Mouse (Mus musculus) spleen, postnatal 10 days (tissue): Measurements from ENCODE around the gene Notum.
A peak's percentile ranks its signal among the peaks of the same experiment; 100 is the strongest.

Experiments
- DNase-seq, 2 experiments: peaks; one replicate each; pipeline ENCODE4 v3.0.0; 2021 to 2022; ENCODE audit warnings: low spot score in 2 of 2

Gene Notum

DNA sequence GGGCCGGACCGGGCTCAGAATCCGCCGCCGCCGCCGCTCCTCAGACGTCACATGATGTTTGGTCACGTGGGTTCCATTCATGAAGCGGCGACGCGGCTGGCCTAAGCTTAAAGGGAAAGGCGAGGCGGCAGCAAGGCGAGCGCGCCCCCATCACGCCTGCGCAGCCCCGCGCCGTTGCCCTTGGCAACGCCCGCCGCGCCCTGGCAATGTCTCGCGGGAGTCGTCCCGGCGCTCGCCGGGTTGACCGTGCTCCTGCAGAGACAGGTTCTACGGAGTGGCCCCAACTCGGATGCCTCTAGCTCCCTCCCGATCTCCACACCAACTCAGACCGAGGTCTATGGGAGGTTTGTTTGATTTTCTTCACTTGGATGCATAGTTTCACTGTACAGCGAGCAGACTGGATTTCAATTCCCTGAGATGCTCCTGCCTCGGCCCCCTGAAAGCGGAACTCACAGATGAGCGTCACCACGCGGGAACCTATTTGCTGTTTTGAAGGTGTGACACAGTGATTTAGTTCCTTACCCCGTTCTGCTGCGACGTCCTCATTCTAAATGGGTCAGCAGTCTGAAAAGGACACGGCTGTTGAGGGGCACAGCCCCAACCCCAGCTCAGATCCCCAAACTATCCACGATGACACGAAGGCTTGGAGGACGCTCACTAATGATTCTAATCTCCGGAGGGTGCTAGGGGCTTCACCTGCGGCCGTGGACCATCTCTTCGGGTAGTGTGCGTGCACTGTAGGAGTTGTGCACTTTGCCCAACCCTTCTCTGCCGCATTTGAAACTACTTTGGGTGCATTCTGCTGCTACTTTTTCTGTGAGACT lies 27.2 kb downstream of the Notum start, which contains the start of gene Mafg:
Gene Mafg (minus strand): TSS at position 81 of the 824 bp plus-strand sequence.
- peak; percentile 84 to 92 for DNase-seq

DNA sequence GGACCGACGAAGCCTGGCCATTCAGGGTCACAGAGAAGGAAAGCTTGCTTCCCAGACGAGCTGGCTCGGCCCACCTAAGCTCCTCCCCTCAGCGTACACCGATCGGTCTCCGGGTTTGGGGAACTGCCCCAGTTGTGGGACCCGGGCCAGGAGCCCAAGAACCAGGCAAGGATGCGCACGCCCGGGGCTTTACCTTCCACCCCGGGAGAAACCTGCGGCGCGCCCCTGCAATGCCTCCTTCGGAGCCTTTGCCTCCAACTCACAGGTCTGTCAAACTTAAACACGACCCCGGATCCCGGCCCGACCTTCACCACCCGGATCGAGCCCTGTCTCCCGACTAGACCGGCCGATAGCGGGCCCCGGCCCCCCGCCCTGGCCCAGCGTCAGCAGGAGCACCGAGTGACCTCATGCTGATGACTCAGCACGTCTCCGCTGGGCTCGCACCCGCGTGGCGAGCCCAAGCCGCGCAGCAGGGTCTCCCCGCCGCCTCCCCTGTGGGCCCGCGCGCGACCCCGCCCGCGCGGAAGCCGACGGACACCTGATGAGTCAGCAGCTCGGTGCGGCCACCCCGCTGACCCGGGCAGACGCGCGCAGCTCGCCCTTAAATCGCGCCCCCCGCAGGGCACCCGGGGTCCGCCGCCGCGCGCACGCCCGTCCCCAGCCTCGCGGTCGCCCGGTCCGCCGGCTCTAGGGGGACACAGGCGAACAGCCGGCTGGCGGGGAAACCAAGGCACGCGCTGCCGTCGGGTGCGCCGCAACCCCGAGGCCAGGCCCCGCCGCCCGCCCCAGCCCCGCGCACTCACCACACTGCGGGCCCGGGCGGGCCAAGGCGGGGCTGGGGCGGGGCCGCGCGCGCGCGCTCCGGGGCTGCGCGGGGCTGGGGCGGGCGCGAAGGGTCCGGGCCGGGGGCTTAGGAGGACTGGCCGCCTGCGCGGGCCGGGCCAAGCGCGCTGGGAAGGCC lies 28.1 kb downstream of the Notum start:
- peak; percentile 84 to 86 for DNase-seq

DNA sequence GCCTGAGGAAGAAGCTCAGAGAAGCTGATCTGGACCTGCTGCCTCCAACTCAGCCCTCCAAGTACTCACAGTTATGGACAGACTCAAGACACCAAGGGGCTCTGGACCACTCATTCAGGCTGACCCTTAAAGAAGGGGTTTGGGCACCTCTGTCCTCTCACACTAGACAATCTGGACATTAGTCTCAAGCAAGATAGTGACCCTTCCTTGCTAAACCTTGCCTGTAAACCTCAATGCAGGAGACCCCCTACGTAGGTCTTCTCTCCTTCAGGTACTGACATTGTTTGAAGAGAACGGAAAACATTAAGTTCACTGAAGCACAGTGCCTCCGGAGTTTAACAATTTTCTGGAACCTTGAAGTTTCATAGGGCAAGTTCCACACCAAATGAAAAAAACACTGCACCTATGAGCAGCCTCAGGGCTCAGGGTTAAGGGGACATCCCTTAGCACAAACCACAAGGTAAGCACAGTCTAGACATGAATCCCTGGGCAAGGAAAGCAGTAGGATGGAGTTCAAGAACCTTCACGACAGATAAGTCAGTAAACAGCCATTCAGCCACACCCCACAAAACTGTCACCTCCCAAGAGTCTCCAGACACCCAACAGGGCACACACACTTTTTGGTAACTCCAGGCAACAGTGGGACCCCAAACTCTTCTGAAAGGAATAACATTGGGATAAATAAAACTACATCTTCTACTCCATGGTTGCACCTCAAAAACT lies 29.1 kb downstream of the Notum start:
- peak; percentile 60 to 61 for DNase-seq

DNA sequence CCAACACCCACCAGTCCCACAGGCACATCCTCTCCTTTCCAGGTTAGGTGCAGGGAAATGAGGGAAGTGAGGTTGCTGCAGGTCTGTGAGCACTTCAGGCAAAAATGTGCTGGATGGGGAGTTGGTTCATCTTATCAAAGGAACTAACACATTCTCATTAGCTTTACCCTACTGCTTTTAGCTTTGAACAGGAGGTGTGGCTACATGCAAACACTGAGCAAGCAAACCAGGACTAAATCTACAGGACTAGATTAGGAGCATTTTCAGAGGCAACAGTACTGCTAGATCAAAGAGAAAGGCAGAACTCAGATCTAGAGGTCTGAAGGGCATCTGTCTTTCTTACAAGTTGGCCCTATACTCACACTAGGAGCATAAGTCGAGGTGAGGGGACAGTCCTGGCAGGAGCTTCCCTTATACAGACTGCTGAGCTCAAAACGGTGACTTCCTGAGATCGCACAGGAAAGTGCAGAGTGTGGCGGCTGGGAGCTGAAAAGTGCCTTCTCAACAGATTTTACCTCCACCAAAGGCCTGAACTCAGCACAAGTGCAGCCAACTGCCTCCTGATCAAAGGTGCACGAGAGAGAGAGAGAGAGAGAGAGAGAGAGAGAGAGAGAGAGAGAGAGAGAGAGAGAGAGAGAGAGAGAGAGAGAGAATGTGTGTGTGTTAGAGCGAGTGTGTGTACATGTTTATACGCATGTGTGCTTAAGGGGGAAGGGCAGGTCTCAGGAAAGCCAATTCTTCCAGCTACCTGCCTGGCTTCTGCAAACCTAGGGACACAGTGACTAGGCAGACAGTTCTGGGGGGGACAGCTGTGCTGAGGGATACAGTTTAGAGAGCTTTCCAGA lies 29.9 kb downstream of the Notum start:
- peak in 1 of 2 experiments; percentile 55 for DNase-seq

DNA sequence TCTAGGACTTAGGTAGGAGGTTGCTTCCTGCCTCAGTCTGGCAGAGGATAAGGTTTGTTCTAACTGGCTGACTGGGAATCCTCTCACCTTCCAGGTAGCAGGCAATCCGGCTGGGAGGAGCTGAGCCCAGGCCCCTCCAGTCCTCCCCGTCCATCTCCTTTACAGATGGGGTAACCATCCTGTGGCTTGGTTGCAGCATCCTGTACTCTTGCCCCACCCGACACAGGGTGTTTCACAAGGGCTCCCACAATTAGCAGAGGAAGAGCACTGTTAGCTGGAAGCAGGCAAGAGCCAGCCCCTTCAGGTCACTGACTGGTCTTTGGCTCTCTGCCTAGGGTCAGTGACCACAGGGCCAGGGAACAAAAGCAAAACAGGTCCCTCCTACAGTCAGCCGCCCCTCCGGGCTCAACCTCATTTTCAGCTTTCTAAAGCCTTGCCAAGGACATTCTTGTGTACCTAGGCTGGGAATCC lies 30.5 kb downstream of the Notum start:
- peak; percentile 60 to 65 for DNase-seq

DNA sequence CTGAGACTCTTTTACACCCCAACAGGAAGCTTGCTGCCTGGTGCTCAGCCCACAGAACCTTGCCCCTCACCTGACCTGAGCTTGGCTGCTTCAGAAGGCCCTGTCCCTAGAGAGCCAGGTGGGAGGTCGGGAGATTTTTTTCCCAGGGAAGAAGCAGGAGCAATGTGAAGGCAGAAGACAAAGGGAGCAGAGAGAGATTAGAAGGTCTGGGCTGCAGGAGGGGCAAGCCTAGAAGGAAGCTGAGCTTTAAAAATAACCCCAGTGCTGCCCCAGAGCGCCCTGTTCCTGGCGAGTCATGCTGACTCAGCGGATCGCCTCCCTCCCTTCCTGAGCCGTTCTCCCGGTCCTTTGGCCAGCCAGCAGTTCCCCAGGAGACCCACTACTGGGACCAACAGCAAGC lies 31.1 kb downstream of the Notum start:
- DNase-seq, result peak; percentile 84 to 90

DNA sequence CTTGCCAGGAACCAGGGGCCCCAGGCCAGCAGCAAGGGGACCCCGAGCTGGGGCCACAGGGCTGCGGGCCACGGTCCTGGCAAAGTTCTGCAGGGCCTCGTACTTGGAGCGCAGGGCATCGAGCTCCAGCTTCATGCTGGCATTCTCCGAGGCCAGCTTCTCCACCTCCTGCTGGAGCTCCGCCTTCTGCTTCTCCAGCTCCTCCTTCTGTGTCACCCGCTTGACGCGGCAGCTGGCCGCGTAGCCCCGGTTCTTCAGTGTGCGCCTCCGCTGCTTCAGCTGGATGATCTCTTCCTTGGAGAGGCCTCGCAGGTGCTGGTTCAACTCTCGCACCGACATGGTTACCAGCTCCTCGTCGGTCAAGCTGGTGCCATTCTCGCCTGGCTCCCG lies 31.6 kb downstream of the Notum start:
- DNase-seq, result peak; percentile 81 to 84

DNA sequence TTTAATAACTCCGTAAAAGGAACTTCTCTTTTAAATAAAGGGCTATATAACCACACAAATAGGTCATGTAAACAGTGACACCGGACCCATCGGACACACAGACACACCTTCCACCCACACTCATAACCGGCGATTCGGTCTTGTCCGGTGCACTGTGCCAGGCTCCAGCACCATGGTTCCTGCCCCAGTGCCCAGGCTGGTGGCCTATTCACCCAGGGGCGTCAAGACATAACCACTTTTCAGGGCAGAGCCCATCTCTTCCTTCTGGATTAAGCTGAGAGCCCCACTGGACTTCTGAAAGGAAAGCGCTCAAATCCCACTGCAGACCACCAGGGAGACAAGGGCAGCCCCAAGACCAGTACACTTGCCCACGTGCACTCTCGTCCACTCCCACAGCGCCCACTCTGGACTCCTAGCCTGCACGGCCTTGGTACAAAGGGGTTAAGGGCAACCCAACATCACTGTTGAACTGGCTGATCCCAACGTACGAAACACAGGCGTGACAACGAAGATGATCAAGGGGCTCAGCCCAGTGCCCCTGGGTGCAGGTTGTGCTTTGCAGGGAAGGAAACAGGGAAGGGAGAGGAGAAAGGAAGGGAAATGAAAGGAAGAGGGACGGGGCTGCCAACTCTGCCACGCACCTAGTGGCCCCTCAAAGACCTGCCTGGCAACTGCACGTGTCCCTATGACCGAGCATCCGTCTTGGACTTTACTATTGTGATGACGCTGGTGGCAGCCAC lies 32.2 kb downstream of the Notum start:
- peak in 1 of 2 experiments; percentile 31 for DNase-seq

DNA sequence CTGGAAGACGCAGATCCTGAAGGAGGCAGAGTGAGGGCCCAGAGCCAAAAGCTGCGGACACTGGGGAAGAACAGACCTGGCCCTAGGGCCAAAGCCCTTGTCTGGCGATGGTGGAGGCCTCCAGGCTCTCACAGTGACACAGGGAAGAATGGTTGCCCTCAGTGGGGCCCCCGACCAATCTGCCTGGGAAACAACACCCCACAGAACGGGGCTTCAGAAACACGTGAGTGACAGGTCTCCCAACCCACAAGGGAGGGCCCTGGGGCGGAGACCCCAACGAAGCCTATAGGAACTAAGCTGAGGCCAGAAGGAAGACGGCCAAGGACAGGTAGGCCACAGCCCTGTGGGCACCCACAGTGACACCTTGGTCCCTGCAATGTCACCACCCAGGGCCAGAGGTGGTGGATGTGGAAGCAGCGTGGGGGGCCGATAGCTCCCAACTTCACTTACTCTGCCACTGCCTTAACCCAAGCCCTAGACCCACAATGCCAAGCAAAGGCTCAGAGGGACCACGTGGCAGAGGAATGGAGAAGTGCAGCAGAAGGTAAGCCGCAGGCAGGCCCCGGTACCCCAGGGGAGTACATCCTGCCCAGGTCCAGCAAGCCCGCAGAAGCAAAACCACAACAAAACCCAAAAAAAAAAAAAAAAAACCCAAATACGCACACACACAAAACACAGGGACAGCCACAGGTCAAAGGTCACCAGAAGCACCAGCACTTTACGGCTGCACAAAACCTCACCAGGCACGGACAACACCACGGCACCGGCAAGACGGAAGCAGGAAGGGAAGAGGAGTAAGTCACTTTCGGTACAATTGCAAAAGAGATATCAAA lies 33.3 kb downstream of the Notum start:
- DNase-seq, result peak in 1 of 2 experiments; percentile 70

DNA sequence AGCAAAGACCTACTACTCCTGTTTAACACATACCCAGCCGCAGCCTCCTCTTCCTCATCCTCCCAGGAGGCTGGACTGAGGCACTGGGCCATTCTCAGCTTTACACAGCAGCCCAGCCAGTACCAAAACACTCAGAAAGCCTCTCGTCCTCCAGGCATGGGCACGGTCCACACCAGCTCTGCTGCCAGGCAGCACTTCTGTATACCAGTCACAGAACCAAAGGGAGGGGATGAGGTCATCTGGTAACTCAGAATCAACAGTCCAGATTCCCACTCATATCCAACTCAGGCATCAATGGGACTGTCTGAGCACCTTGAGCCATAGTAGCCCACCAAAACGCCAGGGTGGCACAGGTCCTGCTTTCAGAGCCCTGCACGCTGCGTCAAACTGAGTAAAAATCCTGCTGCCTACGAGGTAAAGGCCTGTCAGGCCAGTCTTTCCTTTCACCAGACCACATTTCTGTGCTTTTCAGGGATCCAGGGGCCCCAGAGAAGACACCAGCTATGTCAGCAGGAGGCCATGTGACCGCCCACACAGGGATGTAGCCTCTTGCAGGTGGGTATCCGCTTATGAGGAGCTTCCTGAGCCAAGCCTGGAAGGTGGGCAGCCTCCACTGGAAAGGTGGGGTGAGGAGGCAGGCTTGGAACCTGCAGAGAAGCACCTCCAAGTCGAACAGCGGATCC lies 34.0 kb downstream of the Notum start:
- DNase-seq, result peak in 1 of 2 experiments; percentile 19

DNA sequence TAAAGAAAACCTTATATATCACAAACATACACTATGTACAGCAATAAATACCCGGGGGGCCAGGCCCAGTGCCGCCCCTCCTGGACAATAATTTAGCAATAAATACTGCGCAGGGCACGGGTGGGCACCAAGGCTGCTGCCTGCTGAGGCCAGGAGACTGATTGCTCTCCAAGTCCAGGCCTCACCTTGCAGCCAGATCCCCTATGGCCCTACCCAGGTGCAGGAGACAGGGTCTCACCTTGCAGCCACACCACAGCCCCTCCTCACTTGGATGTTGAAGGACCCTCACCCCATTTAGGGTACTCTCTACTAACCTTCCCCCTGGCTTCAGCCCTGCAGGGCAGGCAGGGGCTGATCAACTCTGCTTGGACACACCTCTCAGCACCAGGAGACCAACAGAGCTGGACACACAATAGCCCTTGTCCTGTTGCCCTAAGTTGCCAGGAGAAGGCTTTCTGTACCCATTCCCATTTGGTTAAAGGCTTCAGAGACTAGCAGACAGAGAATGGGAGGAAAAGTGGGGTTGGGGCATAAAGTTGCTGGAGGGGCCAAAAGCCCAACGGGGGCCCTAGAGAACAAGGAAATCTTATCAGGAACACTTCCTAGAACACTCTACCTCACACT lies 35.7 kb downstream of the Notum start, which contains the start of gene Sirt7:
Gene Sirt7 (minus strand): TSS at position 89 of the 624 bp plus-strand sequence.
- DNase-seq, result no peak

DNA sequence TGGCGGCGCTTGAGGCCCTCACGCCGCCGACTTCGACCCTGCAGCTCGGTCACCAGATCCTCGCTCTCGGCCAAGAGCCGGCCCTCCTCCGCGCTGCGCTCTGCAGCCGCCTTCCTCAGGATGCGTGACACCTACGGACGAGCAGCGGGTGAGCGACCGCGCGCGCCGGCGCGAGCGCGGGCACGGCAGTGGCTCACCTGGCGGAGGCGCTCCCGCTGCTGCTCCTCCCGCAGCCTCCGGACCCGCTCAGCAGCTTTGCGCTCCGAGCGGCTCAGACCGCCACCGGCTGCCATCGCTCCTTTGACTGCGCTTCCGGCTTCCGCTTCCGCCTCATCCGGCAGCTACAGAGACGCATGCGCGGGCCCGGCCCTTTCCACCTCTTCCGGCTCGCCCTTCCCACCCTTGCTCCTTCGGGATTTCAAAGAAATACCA lies 36.3 kb downstream of the Notum start:
- peak; percentile 74 to 92 for DNase-seq

DNA sequence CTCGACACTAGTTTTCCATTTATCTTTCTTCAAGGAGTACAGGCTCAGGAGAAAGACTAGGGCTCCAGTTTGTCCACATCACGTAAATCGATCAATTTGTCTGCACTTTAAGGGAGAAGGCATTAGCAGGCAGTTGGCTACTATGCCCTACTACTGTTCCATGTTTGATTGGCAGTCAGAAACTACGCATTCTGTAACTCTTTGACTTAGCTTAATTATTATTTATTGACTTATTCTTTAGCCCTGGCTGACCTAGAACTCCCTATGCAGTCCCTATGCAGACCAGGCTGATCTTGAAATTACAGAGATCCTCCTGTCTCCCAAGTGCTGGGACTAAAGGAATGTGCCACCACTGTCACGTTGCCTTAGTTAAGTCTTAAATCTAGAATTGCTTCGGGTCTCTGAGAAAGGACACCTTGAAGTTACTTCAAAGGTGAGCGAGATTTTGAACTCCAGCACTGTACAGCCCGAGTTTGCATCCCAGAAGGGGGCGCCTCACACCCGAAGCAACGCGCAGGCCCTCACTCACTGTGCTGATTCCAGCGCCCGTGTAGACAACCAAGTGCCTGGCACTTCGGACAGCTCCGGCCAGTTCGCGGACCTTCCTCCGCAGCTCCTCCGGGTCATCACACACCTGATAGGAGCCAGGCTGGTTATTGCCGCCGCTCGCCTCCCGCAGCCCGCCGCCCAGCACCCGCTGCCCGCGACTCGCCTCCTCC lies 36.9 kb downstream of the Notum start:
- DNase-seq, result peak in 1 of 2 experiments; percentile 88

DNA sequence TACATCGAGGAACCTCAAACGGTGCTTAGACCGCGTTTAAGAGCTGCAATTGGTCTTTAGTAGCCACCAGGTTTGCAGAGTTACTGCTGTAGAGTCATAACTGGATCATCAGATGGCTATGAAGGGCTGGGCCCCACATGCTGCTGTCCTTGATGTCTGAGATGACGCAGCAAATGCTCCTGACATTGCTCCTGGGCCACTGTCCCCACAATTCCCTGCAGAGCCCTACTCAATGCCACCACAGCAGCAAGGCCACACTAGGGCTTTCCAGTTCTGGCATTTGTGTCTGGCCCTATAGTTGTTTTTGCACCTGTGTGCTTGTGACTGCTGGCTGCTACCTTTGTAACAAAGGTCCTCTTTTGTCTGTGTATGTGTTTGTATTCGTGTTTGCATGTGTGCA lies 38.2 kb downstream of the Notum start:
- DNase-seq, result no peak

DNA sequence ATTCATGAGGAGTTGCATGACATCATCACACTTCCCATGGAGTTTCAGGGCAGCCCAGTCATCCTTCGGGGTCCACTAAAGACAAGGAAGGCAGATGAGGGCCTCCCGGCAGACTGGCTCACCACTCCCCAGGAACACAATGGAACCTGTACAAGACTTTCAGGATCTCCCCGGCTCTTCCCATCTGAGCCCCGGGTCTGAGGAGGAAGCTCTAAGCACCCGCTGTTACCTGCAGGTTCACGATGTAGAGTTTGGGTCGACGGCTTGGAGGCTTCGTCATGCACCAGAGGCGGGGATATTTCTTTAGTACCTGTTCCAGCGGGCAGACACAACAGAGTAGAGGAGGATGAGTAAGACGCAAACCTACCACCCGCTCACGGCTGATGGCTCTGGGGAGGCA lies 40.8 kb downstream of the Notum start:
- no peak for DNase-seq

DNA sequence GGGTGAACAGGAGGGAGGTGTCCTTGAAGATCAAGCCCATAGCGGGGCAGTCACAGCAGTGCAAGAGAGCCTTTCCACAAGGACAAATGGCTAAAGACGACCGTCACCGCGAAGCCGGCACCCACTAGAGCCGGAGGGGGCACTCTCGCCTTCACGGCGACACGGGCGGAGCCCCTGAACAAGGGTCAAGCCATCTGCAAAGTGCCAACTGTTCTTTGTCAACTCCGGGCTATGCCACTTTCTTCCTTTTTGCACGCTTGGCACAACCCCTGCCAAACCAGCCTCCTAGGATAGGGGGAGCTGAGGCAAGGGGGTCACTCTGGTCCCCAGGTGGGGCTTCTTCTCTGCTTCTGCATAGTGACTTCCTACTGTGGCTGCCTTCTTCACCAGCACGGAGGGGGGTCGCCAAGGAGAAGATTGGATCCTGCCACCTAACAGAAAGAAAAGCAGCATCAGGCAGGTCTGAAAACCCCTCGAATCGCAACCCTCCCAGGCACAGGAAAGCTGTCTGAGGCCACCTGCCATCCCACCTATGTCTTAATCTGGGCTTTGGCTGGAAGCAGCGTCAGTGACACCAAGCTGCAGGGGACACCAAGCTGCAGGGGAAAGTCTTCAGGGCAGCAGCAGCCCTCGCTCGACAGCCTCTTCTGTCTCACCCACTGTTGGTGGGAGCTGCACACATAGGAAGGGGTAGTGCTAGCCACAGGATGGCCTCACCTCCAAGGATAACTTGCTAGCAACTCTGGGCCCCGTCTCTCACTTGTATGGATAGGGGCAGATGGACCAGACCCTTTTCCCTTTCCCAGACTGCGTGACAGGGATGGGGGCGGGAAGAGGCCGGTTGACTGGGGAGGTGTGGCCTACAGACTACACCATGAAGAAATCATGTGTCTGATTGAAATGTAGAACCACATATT lies 42.1 kb downstream of the Notum start:
- no peak for DNase-seq
